Mouse (Mus musculus) kidney, postnatal 36 days (tissue): ENCODE measurements around the gene Foxo1.

ENCODE experiments used
- DNase-seq, 2 experiments: peaks; one replicate each; pipeline ENCODE4 v3.0.0; 2021 to 2022; ENCODE audit warnings: mixed read lengths in 2 of 2

The Foxo1 gene

DNA sequence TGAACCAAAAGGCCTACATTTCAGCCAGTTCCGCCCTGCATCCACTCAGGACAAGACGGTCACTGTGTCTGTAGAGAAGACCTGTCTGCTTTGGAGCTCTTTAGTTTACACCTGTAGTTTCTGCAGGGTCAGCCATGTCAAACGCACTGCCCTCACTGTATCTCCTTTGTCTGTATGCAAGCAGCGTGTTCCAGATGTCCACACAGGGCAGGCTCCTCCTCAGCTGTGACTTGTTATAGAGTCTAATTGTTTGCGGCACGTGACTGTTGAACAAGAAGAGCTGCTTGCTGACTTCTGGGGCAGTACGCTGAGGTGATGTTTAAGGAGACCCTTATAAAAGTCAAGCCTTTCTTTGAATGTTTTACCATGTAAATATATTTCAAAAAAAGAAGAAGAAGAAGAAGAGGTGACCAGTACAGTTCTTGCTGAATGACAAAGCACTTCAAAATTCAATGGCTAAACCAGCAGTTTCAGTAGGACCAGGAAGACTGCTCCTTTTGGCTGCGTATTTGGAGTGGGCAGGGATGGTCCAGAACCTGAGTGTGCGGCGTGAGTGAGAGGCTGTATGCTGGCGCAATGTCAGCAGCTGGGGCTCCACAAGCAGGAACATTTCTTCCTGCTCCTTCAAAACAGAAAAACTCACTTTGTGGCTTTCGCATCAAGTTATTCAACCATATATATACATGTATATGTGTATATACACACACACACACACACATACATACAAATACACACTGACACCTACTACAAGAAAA is 52.6 kb downstream of the Foxo1 start:
- DNase-seq, result no peak

DNA sequence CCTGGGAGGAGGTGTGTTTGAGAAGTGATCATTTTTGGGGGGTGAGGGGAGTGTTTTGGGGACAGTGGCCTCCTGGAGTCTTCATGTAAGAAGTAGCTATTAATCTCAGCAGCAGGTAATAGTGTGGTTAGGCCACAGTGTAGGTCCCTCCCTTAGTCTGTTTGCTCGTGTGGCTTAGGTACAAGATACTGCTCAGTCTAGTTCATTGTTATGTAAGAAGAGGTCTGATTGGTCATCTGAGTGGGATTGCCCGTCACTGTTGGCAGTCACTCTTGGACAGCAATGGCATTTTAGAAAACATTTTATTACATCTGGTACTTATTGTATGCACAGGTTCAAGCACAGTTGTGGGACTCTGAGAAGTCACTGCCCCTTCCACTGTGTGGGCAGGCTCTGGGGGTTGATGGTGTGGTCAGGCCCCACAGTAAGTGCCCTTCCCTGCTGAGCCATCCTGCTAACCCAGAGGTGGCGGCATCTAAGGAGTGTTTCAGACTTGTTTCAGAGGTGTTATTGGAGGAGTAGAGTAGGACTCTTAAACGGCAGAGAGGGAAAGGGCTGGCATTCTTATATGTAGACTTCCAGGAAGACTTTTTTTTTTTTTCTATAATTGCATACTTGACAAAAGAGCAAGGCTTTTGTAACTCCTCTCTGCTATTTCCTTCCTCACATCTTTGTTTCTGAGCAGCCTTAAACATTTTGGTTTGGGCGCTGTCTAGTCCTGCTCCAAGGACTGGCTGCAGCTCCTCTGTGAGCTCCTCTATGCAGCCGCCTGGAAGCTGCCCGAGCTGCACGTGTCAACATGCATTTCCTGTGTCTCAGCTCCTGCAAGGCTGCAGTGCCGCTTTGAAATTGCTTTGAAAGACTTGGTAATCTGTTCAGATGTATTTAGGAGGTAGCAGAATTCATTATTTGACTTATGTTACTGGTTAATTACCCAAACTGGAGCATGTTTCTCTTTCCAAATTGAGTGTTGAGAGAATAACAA is 54.6 kb downstream of the Foxo1 start:
- DNase-seq, result peak; percentile 43 to 48

DNA sequence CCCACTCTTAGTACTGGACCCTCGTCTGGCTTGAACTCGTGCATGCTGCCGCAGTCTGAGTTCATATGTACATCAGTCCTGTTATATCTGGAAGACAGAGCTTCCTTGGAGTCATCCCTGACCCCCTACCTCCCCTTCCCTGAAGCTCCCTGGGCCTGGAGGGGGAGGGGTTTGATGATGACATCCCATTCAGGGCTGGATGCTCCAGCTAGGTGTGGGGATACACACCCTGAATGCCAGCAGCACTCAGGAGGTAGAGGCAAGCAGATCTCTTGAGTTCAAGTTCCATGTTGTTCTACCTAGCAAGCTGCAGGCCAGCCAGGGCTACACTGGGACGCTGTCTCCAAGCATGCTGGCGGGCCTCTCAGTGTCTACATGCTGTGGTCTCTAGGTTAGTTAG is 56.9 kb downstream of the Foxo1 start:
- DNase-seq, result no peak

DNA sequence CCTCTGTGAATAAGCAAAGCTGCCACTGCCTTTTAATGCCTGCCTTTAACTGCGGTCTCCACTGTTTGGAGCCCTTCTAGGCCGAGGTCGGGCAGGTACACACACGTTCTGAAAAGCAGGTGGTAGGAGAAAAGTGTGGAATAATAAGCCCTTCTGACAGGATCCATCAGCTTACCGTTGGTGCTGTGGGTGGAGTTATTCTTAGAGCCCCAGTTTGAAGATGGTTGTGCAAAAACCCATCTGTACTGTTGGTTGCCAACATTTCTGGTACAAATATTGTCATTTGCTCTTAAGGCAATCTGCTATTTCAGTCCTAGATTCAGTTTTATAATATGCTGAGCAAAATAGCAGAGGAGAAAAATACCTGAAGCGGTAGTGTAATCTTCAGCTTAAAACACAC is 58.6 kb downstream of the Foxo1 start:
- DNase-seq, result no peak

DNA sequence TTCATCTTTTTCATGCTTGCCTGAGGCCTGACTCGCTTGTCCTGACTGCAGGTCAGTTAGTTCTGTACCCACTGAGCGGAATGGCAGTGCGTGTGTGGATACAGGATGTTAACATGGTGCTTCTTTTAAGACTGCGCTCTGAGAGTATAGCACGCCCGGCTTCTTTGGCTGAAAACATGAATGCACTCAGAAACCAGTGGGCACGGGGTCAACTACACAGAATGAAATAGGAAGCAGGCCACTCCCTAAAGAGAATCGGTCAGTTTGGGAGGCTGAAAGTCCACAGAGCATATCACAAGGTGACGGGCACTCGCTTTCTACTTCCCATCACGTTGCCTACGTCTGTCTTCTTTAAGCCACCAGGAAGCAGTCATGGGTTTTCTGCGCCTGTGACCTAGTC is 59.0 kb downstream of the Foxo1 start:
- DNase-seq, result no peak

DNA sequence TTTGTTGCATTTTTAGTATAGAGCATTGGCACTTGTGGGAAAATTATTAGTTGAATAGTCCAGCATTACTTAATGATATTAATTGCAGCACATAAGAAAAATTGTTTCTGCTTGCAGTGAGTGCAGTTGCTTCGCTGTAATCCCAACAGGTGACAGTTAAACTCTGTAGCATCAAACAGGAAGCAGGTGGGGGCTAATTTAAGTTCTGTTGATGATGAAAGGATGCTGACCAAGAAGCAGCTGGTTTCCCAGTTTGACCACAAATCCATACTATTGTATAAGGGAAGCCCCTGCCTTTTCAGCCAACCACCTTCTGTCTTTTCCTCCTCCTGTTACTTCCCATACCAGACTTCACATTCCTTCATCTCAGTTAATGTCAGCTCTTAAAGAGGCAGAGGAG is 63.6 kb downstream of the Foxo1 start:
- DNase-seq, result no peak

DNA sequence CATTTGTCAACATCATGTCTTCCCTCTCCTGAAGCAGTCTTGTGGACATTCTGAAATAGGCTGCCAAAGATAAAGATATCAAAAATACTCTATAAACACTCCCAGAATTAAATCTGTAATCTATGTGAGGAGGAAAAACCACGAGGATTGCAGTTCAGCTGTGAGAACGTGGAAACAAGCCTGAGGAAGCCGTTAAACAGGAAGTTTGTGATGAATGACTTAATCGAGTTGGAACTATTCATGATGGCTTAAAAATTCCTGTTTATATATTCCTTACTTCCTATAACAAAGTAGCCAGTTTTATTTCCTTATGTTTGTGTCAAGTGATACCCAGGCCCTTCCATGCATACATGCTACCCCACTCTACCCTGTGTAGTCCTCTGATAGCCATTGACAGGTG is 70.6 kb downstream of the Foxo1 start:
- no peak for DNase-seq

DNA sequence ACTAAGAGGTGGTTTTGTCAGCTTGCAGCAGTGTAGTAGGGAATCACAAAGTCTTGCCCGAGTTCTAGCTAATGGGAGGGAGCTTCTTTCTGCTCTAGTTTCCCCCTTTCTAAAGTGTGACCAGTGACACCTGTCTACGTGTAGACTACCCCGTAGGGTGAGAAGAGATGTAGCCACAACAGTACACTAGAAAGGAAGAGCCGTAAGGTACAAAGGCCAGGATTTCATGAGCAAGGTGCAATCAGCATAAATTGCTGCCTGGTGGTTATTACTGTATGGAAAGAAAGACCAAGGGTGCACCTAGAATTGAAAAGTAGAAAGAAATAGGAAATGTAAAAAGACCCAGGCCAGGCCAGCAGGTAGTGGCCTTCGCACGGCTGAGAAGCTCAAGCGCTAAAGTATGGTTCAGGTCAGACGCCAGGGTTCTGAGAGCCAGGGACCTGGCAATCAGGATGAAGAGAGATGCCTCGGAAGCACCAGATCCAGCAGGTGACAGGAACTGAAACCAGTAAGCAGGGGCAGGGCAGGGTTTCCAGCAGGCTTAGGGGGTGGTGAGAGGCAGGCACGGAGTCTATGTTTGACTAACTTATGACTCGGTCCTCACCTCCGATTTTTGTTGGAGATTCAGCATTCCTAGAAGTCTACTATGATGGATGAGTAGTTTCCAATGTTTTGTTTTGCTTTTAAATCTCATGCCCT is 72.3 kb downstream of the Foxo1 start:
- no peak for DNase-seq

DNA sequence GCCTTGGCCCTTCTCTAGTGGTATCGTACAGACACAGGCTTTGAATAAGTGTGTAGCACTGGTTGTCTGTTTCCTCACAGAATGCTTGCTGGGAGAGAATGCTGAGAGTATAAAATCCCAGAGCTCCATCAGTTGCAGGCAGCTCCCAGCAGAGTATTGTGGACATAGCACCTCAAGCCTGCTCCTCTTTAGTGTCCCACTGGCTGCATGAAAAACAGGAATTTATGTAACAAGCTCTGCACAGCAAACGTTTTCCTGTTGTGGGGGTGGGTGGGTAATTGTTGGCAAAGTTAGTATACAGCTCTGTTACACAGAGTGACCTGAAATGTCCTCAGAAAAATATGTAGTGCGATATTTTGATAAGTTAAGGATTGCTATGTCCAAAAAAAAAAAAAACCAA is 74.1 kb downstream of the Foxo1 start:
- peak in 1 of 2 experiments; percentile 46 for DNase-seq

DNA sequence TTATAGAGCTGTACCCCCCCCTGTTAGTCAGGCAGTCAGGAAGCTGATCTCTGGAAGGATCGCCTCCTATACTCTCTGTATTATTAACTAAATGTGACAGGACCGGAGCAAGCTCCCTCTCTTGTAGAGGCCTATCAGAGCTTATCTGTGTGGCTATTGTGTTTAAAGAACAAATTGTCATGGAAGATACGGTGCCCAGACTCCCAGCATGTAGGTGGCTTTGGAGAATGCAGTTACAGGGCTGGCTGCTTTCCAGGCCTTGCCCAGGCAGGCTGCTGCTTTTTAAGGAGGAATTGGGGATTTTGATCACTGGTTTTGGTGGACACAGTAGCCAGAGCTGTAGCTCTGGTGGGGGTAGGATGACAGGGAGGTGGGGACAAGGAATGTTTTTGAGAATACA is 74.7 kb downstream of the Foxo1 start:
- DNase-seq, result peak in 1 of 2 experiments; percentile 64

DNA sequence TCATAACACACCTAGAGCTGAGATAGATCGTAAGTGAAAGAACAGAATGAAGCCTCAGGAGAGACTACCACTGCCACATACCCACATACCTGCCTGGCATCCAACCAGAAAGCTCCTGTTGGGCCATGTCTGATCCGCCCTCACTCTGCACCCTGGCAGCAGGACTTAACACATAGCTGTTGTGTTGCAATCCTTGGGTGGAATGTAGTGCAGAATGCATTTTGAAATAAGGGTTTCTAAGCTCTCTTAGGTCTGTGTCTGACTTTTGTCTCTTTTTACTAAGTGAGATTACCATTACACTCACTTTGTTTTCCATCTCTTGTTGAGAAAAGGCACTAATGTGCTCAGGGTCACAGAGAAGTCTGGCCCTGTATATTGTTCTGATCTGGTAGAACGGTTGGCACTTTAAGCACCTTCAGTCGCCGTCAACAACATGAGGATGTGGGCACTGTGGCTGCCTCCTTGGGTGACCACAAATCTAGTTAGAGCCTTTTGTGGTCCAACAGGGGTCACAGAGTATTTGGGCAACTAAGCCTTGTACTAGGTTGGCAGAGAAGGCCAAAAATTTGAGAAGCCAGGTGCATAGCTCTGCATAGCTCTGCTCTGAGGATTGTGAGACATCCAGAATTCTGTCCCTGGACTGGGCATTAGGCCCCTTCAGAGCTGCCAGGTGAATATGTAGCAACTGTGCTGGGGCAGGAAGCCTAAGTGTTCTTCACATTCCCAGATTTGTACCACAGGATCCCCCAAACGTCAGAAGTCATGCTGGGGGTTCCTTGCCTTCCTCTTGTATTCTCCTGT is 75.3 kb downstream of the Foxo1 start:
- DNase-seq, result peak; percentile 50 to 64

DNA sequence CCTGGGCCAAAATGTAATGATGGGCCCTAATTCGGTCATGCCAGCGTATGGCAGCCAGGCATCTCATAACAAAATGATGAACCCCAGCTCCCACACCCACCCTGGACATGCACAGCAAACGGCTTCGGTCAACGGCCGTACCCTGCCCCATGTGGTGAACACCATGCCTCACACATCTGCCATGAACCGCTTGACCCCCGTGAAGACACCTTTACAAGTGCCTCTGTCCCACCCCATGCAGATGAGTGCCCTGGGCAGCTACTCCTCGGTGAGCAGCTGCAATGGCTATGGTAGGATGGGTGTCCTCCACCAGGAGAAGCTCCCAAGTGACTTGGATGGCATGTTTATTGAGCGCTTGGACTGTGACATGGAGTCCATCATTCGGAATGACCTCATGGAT is 77.7 kb downstream of the Foxo1 start:
- DNase-seq, result no peak

DNA sequence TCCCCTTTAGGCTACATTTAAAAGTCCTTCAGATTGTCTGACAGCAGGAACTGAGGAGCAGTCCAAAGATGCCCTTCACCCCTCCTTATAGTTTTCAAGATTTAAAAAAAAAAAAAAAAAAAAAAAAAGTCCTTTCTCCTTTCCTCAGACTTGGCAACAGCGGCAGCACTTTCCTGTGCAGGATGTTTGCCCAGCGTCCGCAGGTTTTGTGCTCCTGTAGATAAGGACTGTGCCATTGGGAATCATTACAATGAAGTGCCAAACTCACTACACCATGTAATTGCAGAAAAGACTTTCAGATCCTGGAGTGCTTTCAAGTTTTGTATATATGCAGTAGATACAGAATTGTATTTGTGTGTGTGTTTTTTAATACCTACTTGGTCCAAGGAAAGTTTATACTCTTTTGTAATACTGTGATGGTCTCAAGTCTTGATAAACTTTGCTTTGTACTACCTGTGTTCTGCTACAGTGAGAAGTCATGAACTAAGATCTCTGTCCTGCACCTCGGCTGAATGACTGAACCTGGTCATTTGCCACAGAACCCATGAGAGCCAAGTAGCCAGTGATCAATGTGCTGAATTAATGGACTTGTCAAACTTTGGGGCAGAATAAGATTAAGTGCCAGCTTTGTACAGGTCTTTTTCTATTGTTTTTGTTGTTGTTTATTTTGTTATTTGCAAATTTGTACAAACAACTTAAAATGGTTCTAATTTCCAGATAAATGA is 79.0 kb downstream of the Foxo1 start:
- DNase-seq, result peak in 1 of 2 experiments; percentile 41

DNA sequence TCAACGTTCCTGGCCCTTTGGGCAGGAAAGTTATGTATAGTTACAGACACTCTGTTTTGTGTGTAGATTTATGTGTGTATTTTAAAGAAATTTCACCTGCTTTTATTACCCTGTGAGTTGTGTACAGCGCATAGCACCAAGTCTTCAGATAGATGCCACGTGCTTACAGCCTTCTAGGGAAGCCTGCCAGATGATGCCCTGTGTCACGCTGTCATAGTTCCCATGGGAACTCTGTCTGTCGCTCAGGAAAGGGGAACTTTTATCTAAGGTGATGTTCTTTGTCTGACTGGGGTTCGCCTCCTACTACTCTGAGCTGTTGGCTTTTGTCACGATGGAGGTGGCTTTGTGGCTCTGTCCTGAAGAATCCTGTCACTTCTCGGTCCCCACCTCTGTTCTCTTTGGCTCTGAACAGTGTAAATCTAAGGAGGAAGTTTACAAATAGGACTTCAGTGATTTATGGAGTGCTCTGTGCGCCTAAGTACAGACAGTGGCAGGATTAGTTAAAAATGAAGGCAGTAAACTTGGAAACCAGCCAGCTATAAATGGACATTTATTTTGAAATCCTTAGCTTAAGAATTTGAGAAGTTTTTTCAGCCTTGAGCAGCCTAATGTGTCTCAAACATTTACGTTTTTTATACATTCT is 80.0 kb downstream of the Foxo1 start:
- DNase-seq, result peak in 1 of 2 experiments; percentile 37

DNA sequence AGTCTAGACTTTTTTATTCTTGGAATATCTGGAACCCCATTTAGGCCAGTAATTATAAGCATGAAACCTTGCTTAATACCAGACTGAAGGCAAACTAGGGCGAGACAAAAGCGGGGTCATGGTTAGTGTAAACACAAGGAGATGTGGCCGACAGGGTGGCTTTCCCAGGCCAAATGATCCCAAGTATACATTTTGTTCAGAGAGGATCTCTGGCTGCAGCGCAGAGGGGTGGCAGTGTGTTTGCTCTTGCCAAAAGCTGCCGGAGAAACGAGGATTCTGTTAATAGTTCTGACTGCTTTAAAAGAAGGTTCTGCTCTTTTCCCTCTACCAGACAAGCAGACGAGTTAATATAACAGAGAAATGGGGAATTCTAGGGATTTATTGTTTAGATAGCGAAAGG is 82.5 kb downstream of the Foxo1 start:
- DNase-seq, result no peak

DNA sequence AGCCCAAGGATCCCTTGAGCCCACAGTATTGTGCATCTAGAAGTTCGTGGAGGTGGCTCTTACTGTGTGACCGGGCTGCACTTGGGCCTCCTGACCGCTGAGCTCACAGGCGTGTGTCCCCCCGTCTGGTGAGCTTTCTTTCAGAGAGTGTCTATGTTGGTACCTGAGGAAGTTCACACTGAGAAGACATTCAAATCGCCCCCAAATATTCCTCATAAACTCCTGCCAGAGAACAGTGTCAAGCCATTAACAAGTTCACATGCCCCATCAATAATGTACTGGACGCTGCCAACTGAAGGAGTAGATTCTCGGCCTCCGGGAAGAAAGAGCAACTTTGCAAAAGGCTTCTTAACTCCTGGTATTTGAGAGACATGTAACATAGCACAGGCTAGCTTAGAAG is 83.8 kb downstream of the Foxo1 start:
- DNase-seq, result no peak

DNA sequence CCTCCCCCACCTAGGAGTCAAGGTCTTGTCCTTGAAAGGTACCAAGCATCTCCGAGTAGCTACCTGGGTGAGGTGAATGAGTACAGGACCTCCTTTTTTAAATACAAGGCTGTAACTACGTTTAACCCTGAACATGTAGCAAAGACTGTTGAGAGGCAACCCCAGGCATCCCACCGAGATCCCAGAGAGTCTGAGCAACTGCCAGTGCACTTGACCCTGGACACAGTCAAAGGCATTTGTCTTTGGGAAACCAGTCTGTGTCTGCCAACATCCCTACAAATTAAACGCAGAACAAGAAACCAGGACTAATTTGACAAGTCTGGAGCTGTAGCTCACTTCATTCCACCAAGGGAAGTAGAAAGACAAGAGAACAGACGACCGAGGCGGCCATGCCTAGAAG is 86.1 kb downstream of the Foxo1 start:
- DNase-seq, result no peak

DNA sequence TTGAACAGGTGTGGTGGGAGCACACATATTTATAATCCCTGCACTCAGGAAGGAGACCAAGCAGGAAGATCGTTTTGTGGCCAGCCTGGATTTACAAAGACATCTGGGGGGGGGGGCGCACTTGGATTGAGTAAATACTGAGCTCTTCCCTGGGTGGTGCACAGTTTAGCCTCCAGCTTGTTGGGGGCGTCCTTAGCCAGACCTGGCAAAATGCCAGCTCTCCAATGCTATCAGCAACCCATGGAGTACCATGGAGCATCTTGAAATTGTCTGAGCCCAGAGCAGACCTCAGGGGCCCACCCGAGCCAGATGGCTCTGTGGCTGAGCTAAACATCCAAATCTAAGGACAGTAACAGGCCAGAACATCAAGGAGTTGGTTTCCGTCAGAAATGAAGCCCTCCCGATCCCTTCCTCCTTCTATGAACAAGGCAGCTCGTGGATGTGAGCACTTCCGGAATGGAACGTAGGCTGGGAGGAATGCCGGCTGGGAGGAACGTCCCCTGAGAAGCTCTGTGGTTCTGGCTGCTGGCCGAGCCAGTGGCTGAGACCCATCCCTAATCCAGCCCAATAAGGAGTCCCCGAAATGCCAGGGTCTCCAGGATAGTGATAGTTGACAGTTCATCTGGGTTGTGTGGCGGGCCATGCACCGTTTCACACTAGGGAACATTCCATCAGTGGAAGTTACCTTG is 89.3 kb downstream of the Foxo1 start:
- DNase-seq, result no peak

DNA sequence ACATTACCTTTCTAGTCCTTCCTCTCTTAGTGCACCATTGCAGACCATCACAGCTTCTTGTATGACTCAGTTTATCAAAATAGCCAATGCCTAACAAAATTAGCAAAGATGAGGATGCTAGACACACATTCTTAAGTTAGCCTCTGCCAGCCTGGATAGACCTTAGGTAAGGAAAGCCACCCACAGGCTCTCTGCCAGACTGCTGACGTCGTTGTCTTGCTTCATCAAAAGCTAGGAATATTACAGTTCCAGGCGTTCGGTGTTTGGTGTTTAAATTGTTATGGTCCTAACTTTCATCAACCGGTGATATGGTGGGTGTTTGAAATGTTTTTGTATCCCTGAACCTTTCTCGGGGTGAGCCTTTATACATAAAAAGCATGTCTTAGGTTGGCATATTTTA is 96.4 kb downstream of the Foxo1 start:
- DNase-seq, result peak in 1 of 2 experiments; percentile 22

DNA sequence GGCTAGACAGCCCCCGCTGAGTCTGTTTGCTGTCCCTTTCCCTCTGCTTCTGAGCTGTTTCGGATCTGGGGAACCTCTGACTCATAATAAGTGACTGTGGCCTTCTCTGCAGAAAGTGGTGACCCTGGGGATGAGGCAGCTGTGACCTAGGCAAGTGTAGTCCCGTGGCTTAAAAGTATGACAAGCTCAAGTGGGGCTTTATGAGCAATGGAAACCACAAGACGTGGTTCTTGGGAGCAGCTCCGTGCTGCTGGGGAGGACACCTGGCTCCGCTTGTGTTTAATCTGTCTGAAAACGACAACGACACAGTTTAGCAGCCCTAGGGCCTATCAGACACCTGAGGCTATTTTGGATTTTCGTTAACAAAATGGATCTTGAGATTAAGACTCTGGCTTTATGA is 101.1 kb downstream of the Foxo1 start:
- no peak for DNase-seq
